Mouse (Mus musculus) kidney, adult 2 months (tissue): ENCODE data around the gene D430042O09Rik. TPM values are rescaled to one million over a fixed set of nuclear protein-coding genes. Genes with fewer than 3 reads are reported as not detected.

Experiments used
- DNase-seq: peaks from one replicate; pipeline ENCODE4 v3.0.0; 2021
- H3K27ac ChIP-seq: fragments of 200-500 bp; 2 replicates; pipeline ENCODE4 v1.5.1; 2012; ENCODE audit warnings: low read depth, low read length, control low read depth, inconsistent platforms; ENCODE audit not compliant: insufficient read depth
- H3K27me3 ChIP-seq: fragments of 200-500 bp; replicated peaks from 2 replicates; pipeline ENCODE4 v1.6.1; 2012; ENCODE audit warnings: mild to moderate bottlenecking, moderate library complexity, low read length, inconsistent platforms; ENCODE audit not compliant: control insufficient read depth, insufficient read depth
- H3K36me3 ChIP-seq: fragments of 200-500 bp; 2 replicates; pipeline ENCODE4 v1.6.1; 2012; ENCODE audit warnings: mild to moderate bottlenecking, moderate library complexity, low read length, inconsistent platforms; ENCODE audit not compliant: control insufficient read depth, insufficient read depth
- H3K4me1 ChIP-seq: fragments of 200-500 bp; 2 replicates; pipeline ENCODE4 v1.6.1; 2011; ENCODE audit warnings: low read length; ENCODE audit not compliant: control insufficient read depth, insufficient read depth
- H3K4me3 ChIP-seq: fragments of 200-500 bp; 2 replicates; pipeline ENCODE4 v1.5.1; 2011; ENCODE audit warnings: mild to moderate bottlenecking, low read depth, low read length, control low read depth; ENCODE audit not compliant: insufficient read depth
- CTCF ChIP-seq: fragments of 200-500 bp; conservative IDR thresholded peaks from 2 replicates; pipeline ENCODE4 v1.5.1; 2011; ENCODE audit warnings: low read depth, mild to moderate bottlenecking, control low read depth, low read length, moderate library complexity, mixed read lengths; ENCODE audit not compliant: insufficient read depth, insufficient read length
- POLR2A ChIP-seq: fragments of 200-500 bp; IDR thresholded peaks from one replicate; pipeline ENCODE4 v1.6.1; 2011; ENCODE audit warnings: low read depth, low read length, control low read depth
- WGBS: fragments of 180-500 bp; shearing (Covaris S2); methylation state at CpG from one replicate; pipeline ENCODE4 v1.1.7; 2018; 5-methylcytosine and 5-hydroxymethylcytosine counted together
- polyA plus RNA-seq: library from polyadenylated mRNA; depleted of rRNA; stranded (reverse); fragments of >200 nt; gene quantifications from 2 replicates; pipeline ENCODE4 v1.2.3, GENCODE M21; 2012

The D430042O09Rik gene
- polyA plus RNA-seq, 1 experiment, result 15.1 TPM

- no peak for TF ChIP-seq POLR2A
- no peak for TF ChIP-seq CTCF
- no peak for DNase-seq
- 60% methylated on average over 7 of the region's 7 CpGs for WGBS
- H3K36me3 ChIP-seq, result no peaks in the 10 kb centered on the region
- H3K4me3 ChIP-seq, result no peak overlapping the region
- peaks cover 2% of the 10 kb centered on the region; the same call in 1 of the 2 replicates for H3K4me1 ChIP-seq
- H3K27ac ChIP-seq, result no peak overlapping the region
- no peaks in the 10 kb centered on the region for H3K27me3 ChIP-seq
Measured at GRCm38 (mm10) chr7:125752699-125753325, 45.1 kb downstream of the D430042O09Rik start.

GRCm38 (mm10) chr7:125753326-125753715, 45.6 kb downstream of the D430042O09Rik start:
- WGBS, result 77% methylated on average over 3 of the region's 3 CpGs
- Histone ChIP-seq H3K4me1 (peaks cover 6% of the 10 kb centered on the region; the same call in 1 of the 2 replicates), H3K27me3 (no peaks in the 10 kb centered on the region), H3K27ac (no peak overlapping the region), H3K4me3 (no peak overlapping the region), H3K36me3 (no peaks in the 10 kb centered on the region)
- no peak for TF ChIP-seq POLR2A
- TF ChIP-seq CTCF, result no peak
- DNase-seq, result peak; percentile 16

- H3K4me1 ChIP-seq, result peaks cover 7% of the 10 kb centered on the region; the same call in 1 of the 2 replicates
- no peak overlapping the region for H3K4me3 ChIP-seq
- no peak overlapping the region for H3K27ac ChIP-seq
- DNase-seq, result no peak
- 83% methylated on average over 6 of the region's 6 CpGs for WGBS
- H3K27me3 ChIP-seq, result no peaks in the 10 kb centered on the region
- no peaks in the 10 kb centered on the region for H3K36me3 ChIP-seq
- TF ChIP-seq CTCF, result no peak
- TF ChIP-seq POLR2A, result no peak
Measured at GRCm38 (mm10) chr7:125756806-125757205, 49.1 kb downstream of the D430042O09Rik start.

- Histone ChIP-seq H3K27me3 (no peaks in the 10 kb centered on the region), H3K4me3 (no peak overlapping the region), H3K4me1 (peaks cover 5% of the 10 kb centered on the region; the same call in 1 of the 2 replicates), H3K27ac (0 out of 2 replicates have a peak overlapping the region, but pooled peaks have one; percentile 2), H3K36me3 (no peaks in the 10 kb centered on the region)
- DNase-seq, result peak; percentile 76
- WGBS, result 62% methylated on average over 6 of the region's 6 CpGs
- TF ChIP-seq CTCF (no peak), POLR2A (no peak)
Measured at GRCm38 (mm10) chr7:125757896-125758623, 50.4 kb downstream of the D430042O09Rik start.

- TF ChIP-seq POLR2A (no peak), CTCF (no peak)
- H3K27me3 ChIP-seq, result no peaks in the 10 kb centered on the region
- WGBS, result 71% methylated on average over 2 of the region's 2 CpGs
- H3K36me3 ChIP-seq, result no peaks in the 10 kb centered on the region
- H3K27ac ChIP-seq, result no peak overlapping the region
- H3K4me3 ChIP-seq, result no peak overlapping the region
- no peak for DNase-seq
- H3K4me1 ChIP-seq, result peaks cover 5% of the 10 kb centered on the region; the same call in 1 of the 2 replicates
Measured at GRCm38 (mm10) chr7:125762289-125762688, 54.6 kb downstream of the D430042O09Rik start.

DNA sequence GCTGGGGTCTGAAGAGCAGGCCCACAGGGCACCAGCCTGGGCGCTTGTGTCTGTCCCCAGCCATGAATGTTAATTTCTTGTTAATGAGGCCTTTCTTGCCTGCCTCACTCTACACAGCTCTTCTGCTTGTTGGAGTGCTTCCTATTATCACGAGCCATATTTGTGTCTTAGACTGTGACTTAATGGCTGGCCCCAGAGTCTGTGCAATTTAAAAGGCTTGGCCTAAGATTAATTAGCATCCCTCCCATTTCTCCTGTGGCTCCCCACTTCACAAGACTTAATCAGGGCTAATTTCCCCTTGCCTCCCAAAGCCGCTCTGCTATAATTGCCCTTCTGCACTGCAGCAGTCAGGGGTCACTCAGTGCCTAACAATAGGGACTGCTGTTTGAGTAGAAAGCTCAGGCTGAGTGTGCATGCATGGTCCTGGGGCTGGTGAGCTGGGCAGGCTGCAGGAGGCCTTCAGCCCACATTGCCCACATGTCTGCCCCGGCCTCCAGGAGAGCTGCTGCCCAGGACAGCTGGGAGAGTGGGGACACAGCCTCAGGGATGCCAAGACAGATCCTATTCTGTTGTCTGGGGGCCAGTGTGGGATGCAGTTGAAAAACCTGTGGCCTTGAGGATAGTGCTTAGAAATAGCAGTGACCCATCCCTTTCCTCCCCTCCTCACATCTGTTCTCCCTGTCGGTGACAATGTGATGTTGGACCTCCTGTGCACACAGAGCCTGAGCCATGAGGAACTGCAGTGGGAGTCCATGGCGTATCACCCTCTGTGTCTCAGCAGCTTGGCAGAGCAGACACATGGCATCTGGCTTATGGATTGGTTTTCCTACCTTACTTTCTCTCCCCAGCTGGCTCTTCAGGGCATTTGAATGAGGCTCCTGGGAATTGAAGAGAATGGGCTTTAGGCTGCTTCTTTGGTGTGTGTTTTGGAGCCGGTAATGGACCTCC, 55.5 kb downstream of the D430042O09Rik start:
- H3K27ac ChIP-seq, result no peak overlapping the region
- TF ChIP-seq POLR2A (no peak), CTCF (no peak)
- peaks cover 2% of the 10 kb centered on the region; the same call in 1 of the 2 replicates for H3K4me1 ChIP-seq
- DNase-seq, result no peak
- no peak overlapping the region for H3K4me3 ChIP-seq
- WGBS, result 82% methylated on average over 7 of the region's 7 CpGs
- H3K36me3 ChIP-seq, result no peaks in the 10 kb centered on the region
- H3K27me3 ChIP-seq, result no peaks in the 10 kb centered on the region

- no peak for TF ChIP-seq CTCF
- no peak for TF ChIP-seq POLR2A
- H3K27me3 ChIP-seq, result no peaks in the 10 kb centered on the region
- H3K4me3 ChIP-seq, result no peak overlapping the region
- H3K4me1 ChIP-seq, result no peaks in the 10 kb centered on the region
- no peaks in the 10 kb centered on the region for H3K36me3 ChIP-seq
- DNase-seq, result no peak
- H3K27ac ChIP-seq, result no peak overlapping the region
- 87% methylated on average over 3 of the region's 3 CpGs for WGBS
Measured at GRCm38 (mm10) chr7:125764373-125764772, 56.7 kb downstream of the D430042O09Rik start.
